Mouse (Mus musculus) heart, postnatal 0 days (tissue): ENCODE results near the gene Bri3. TPM values are rescaled to one million over a fixed set of nuclear protein-coding genes. Genes with fewer than 3 reads are reported as not detected.

Experiments used
- ATAC-seq: fragments of 200-750 bp; cut with Nextera tagmentation; 2 replicates; pipeline ENCODE4 v1.8.0; 2017; ENCODE audit warnings: low read depth, moderate number of reproducible peaks, moderate library complexity; ENCODE audit not compliant: insufficient read depth
- DNase-seq: peaks from one replicate; pipeline ENCODE4 v3.0.0-alpha.2; 2016; ENCODE audit warnings: low spot score
- H3K27ac ChIP-seq: fragments of 300-500 bp; sonication (generic); 2 replicates; pipeline ENCODE4 v1.5.1; 2014; ENCODE audit warnings: low read depth, mild to moderate bottlenecking
- H3K27me3 ChIP-seq: fragments of 300-500 bp; sonication (generic); 2 replicates; pipeline ENCODE4 v1.6.1; 2014; ENCODE audit warnings: low read length, mixed read lengths; ENCODE audit not compliant: control insufficient read depth, insufficient read depth
- H3K36me3 ChIP-seq: fragments of 300-500 bp; sonication (generic); replicated peaks from 2 replicates; pipeline ENCODE4 v1.6.1; 2014; ENCODE audit warnings: low read length, mixed read lengths; ENCODE audit not compliant: control insufficient read depth, insufficient read depth
- H3K4me1 ChIP-seq: fragments of 300-500 bp; sonication (generic); 2 replicates; pipeline ENCODE4 v1.6.1; 2014; ENCODE audit warnings: antibody characterized with exemption; ENCODE audit not compliant: control insufficient read depth, insufficient read depth
- H3K4me2 ChIP-seq: fragments of 300-500 bp; sonication (generic); 2 replicates; pipeline ENCODE4 v1.6.1; 2014; ENCODE audit warnings: low read depth, mild to moderate bottlenecking, low read length, moderate library complexity
- H3K4me3 ChIP-seq: fragments of 300-500 bp; sonication (generic); 2 replicates; pipeline ENCODE4 v1.5.1; 2014; ENCODE audit warnings: low read depth, low read length
- H3K9ac ChIP-seq: fragments of 300-500 bp; sonication (generic); replicated peaks from 2 replicates; pipeline ENCODE4 v1.6.1; 2014; ENCODE audit warnings: low read depth, low read length, mixed read lengths
- H3K9me3 ChIP-seq: fragments of 300-500 bp; sonication (generic); replicated peaks from 2 replicates; pipeline ENCODE4 v1.6.1; 2016; ENCODE audit warnings: low read length; ENCODE audit not compliant: control insufficient read depth
- CTCF ChIP-seq: IDR thresholded peaks from 2 replicates; pipeline ENCODE4 v1.5.1; 2016; ENCODE audit warnings: antibody characterized with exemption, control low read depth, low read depth
- EP300 ChIP-seq: IDR thresholded peaks from 2 replicates; pipeline ENCODE4 v1.6.1; 2016; ENCODE audit warnings: antibody characterized with exemption, low read depth
- WGBS: fragments of 180-500 bp; shearing (Covaris S2); extraction: QIAGEN DNeasy Blood & Tissue Kit; methylation state at CpG from one replicate; pipeline ENCODE4 v1.1.7; 2014; 5-methylcytosine and 5-hydroxymethylcytosine counted together
- polyA plus RNA-seq: library from polyadenylated mRNA; unstranded; fragments of >200 nt; fragmentation: Nextera tagmentation; extraction: Ambion mirVana; gene quantifications from 2 replicates; pipeline ENCODE4 v1.2.1, GENCODE M21; 2015
- total RNA-seq: library from RNA; depleted of rRNA; stranded (reverse); fragments of >200 nt; gene quantifications from 2 replicates; pipeline ENCODE4 v1.2.3, GENCODE M21; 2014; ENCODE audit warnings: low replicate concordance

Gene Bri3
- total and polyA plus RNA-seq, 2 experiments from 2014 or later: 71.0 to 304 TPM

DNA sequence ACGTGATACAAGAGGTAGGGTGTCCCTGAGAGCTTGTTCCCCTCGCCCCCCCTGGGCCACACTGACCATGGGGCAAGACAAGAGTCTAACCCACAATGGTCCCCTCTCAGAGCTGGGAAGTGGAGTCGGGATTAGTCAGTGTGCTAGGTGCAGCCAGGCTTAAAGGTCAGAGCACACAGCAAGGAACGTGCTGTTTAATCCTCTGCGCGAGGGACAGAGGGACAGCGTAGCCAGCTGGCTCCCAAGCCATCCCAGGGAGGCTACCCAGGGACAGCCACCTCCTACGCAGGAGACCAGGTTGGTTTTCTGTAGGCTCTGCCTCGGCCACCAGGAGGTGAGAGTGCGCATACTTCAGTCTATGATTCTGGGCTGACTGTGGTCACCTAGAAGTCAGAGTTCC, 39.3 kb upstream of the Bri3 start:
- Histone ChIP-seq H3K27me3 (no peaks in the 10 kb centered on the region), H3K4me1 (no peaks in the 10 kb centered on the region), H3K4me2 (no peak overlapping the region), H3K36me3 (peaks cover 58% of the 10 kb centered on the region), H3K27ac (no peak overlapping the region), H3K9me3 (no peaks in the 10 kb centered on the region), H3K4me3 (no peak overlapping the region), H3K9ac (no peak overlapping the region)
- TF ChIP-seq EP300 (no peak), CTCF (no peak)
- 85% methylated on average over 10 of the region's 10 CpGs for WGBS
- DNase-seq: no peak
- ATAC-seq: no peak

DNA sequence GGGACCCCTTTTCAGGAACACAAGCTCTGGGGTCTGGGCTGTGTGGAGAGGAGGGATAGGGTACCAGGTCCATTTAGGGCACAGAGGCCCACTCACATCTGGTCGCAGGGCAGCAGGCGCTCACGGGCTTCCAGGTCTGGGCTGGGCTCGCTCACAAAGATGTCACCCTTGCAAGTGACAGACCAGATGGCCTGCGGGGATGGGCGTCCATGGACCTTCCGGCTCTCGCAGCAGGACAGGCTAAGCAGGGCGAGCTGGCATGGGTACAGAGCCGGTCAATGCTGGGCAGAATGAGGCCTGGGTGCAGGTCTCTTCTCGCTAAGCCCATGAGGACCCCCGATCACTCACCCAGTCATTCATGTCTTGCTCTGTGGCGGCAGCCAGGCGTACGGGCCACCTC, 38.2 kb upstream of the Bri3 start:
- no peak overlapping the region for H3K4me3 ChIP-seq
- no peak overlapping the region for H3K9ac ChIP-seq
- H3K4me2 ChIP-seq: no peak overlapping the region
- H3K4me1 ChIP-seq: no peaks in the 10 kb centered on the region
- DNase-seq (no peak), ATAC-seq (no peak)
- no peaks in the 10 kb centered on the region for H3K9me3 ChIP-seq
- no peaks in the 10 kb centered on the region for H3K27me3 ChIP-seq
- peaks cover 70% of the 10 kb centered on the region for H3K36me3 ChIP-seq
- 93% methylated on average over 15 of the region's 15 CpGs for WGBS
- H3K27ac ChIP-seq: no peak overlapping the region
- TF ChIP-seq CTCF (no peak), EP300 (no peak)

GRCm38 (mm10) chr5:144207478-144207877, 36.8 kb upstream of the Bri3 start:
- H3K9ac ChIP-seq: no peak overlapping the region
- DNase-seq (no peak), ATAC-seq (no peak)
- no peaks in the 10 kb centered on the region for H3K27me3 ChIP-seq
- no peaks in the 10 kb centered on the region for H3K9me3 ChIP-seq
- H3K4me1 ChIP-seq: no peaks in the 10 kb centered on the region
- H3K4me3 ChIP-seq: no peak overlapping the region
- WGBS: 47% methylated on average over 11 of the region's 11 CpGs
- H3K27ac ChIP-seq: no peak overlapping the region
- peaks cover 74% of the 10 kb centered on the region for H3K36me3 ChIP-seq
- TF ChIP-seq CTCF: peak; percentile 80
- TF ChIP-seq EP300: no peak
- H3K4me2 ChIP-seq: no peak overlapping the region

GRCm38 (mm10) chr5:144214453-144214852, 29.8 kb upstream of the Bri3 start:
- H3K36me3 ChIP-seq: peaks cover 42% of the 10 kb centered on the region
- no peak overlapping the region for H3K4me2 ChIP-seq
- peak; percentile 11 for DNase-seq
- no peak overlapping the region for H3K27ac ChIP-seq
- H3K9ac ChIP-seq: no peak overlapping the region
- no peak overlapping the region for H3K4me3 ChIP-seq
- WGBS: 32% methylated on average over 7 of the region's 7 CpGs
- H3K27me3 ChIP-seq: no peaks in the 10 kb centered on the region
- no peak for ATAC-seq
- H3K9me3 ChIP-seq: no peaks in the 10 kb centered on the region
- TF ChIP-seq CTCF (peak; percentile 87), EP300 (no peak)
- no peaks in the 10 kb centered on the region for H3K4me1 ChIP-seq

DNA sequence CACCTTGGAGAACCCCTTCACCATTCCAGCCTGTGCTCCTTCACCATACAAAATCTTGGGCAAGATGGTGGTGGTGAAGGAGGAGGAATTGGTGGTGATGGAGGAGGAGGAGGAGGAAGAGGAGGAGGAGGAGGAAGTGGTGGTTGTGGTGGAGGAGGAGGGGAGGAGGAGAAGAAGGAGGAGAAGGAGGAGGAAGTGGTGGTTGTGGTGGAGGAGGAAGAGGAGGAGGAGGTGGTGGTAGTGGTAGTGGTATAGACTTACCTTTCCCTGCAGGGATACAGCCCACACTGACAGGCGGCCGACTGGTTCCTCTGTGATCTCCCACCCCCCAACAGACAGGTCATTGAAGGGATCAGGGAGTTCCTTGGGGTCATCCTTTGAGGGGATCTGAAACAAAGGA, 28.2 kb upstream of the Bri3 start:
- no peak for DNase-seq

DNA sequence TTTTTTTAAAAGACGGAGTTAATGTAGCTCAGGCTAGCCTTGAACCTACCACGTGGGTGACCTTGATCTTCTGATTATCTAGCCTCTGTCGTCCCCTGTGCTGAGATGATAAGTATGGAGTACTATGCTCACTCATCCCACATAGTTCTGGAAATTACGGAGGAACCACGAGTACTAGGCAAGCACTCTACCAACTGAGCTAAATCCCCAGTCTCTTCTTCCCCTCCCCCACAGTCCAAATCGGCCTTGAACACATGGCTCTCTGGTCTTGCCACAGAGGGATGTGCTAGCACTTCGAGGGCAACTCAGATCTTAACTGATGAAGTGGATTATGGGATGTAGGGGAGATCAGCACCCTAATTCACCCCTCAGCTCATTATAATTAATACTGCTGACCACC, 26.2 kb upstream of the Bri3 start:
- ATAC-seq (no peak), DNase-seq (no peak)
- Histone ChIP-seq H3K36me3 (peaks cover 16% of the 10 kb centered on the region), H3K27ac (no peak overlapping the region), H3K9ac (no peak overlapping the region), H3K9me3 (no peaks in the 10 kb centered on the region), H3K4me1 (0 out of 2 replicates have a peak, but pooled peaks cover 7% of the 10 kb centered on the region), H3K27me3 (no peaks in the 10 kb centered on the region), H3K4me2 (no peak overlapping the region), H3K4me3 (no peak overlapping the region)
- no peak for TF ChIP-seq CTCF
- no peak for TF ChIP-seq EP300
- 83% methylated on average over 7 of the region's 7 CpGs for WGBS

More for the DNA sequence above, 28.2 kb upstream of the Bri3 start:
- H3K4me3 ChIP-seq: no peak overlapping the region
- H3K9ac ChIP-seq: no peak overlapping the region
- peaks cover 27% of the 10 kb centered on the region for H3K36me3 ChIP-seq
- no peak for TF ChIP-seq EP300
- TF ChIP-seq CTCF: no peak
- H3K4me2 ChIP-seq: no peak overlapping the region
- H3K4me1 ChIP-seq: 0 out of 2 replicates have a peak, but pooled peaks cover 3% of the 10 kb centered on the region
- no peaks in the 10 kb centered on the region for H3K9me3 ChIP-seq
- no peak for ATAC-seq
- 82% methylated on average over 2 of the region's 2 CpGs for WGBS
- H3K27me3 ChIP-seq: no peaks in the 10 kb centered on the region
- no peak overlapping the region for H3K27ac ChIP-seq
